Mouse (Mus musculus): ENCODE results near the gene Tex46.

Tex46 gene

DNA sequence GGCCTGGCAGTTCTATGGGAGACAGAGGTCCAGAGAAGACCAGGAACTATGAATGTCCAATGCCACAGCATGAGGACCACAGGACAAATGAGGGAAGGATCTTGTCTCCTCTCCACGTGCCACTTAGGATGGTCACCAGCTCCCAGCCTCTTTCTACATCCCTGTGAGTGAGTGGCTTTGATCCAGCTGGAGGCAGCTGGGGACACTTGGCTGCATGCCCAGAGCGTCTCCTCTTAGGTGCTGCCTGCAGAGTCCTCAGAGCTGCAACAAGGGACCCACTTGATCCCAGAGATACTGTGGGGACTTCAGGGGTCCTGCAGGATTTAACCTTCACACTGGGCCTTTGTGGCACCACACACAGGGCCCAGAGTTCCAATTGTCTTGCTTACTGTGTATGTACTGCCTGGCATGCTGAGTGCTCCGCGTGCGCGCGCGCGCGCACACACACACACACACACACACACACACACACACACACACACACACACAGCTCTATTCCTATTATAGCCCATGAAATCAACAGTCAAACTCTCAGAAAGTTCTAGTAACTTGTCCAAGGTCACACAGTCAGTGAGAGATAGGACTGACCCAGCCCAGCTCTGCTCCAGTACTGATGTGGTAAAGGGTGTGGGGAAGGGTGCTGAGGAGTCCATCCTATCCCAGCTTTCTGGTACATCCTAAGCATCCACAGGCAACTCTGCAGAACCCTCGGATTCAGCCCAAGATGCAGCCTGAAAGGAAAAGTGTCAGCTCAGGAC lies 21.2 kb downstream of the Tex46 start:
- no peak for DNase-seq (ENCODE audit: low read depth, low spot score)

DNA sequence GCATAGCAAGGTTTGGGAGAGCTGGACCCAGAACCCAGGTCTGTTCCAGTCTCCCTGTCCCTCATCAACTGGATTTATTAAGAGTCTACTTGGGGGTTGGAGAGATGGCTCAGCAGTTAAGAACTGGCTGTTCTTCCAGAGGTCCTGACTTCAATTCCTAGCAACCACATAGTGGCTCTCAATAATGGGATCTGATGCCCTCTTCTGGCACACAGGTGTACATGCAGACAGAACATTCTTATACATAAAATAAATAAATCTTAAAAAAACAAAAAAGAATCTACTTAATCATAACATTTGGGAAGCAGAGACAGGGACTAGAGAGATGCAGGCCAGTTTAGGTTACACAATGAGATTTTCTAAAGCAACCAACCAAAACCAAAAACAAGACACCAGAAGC lies 25.8 kb downstream of the Tex46 start:
- DNase-seq (ENCODE audit: low read depth, low spot score): peak; percentile 53

GRCm38 (mm10) chr4:136636511-136636910 lies 26.3 kb downstream of the Tex46 start:
- DNase-seq (ENCODE audit: low read depth, low spot score): peak; percentile 81

- peak; percentile 47 for DNase-seq (ENCODE audit: low read depth, low spot score)
These were observed 26.8 kb downstream of the Tex46 start for GRCm38 (mm10) chr4:136636983-136637562.

GRCm38 (mm10) chr4:136637563-136638229 lies 27.5 kb downstream of the Tex46 start:
- DNase-seq (ENCODE audit: low read depth, low spot score): peak; percentile 83

- no peak for DNase-seq (ENCODE audit: low read depth, low spot score)
These were observed 28.1 kb downstream of the Tex46 start for GRCm38 (mm10) chr4:136638230-136638750.

DNA sequence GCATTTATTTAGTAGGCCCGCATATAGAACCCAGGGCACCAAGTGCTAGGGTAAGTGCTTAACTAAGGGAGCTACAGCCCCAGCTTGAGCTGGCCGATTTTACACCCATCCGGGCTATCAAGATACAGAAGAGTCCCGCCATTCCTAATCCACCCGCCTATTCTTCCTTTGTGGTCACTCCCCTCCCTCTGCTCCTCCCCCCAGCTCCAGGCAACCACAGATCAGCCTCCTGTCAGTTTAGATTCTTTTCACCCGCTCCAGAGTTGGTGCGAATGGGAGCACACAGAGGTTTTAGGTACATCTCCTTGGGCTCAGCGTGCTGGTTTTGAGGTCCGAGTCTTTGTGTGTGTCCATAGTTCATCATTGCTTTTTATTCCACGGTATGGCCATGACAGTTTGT lies 28.7 kb downstream of the Tex46 start:
- DNase-seq (ENCODE audit: low read depth, low spot score): peak; percentile 79

DNA sequence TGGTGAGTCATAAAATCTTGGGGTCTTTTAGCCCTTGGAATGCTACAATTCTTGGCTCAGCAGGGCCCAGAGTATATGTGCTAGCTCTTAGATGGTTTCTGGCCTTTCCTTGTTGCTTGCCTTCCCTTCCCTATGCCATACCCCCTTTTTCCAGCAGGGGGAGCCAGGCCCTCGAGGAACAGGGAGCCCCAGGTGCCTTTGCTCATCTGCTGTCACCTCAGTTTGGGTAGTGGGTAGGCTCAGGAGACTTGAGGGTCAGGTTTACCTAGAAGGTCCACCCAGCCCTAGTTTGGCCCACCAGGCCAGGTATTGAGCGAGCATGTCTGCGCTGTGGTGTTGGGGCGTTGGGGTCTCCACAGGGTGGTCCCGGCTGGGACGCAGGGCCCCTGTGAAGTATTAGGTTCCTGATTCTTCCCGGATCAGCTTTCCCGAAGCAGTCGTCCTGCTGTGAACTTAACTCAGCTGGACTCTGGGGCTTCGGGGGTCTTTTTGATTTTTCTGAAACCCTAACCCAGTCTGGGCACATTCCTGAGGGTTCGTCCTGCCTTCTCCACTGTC lies 38.8 kb downstream of the Tex46 start:
- DNase-seq (ENCODE audit: low read depth, low spot score): peak; percentile 85

DNA sequence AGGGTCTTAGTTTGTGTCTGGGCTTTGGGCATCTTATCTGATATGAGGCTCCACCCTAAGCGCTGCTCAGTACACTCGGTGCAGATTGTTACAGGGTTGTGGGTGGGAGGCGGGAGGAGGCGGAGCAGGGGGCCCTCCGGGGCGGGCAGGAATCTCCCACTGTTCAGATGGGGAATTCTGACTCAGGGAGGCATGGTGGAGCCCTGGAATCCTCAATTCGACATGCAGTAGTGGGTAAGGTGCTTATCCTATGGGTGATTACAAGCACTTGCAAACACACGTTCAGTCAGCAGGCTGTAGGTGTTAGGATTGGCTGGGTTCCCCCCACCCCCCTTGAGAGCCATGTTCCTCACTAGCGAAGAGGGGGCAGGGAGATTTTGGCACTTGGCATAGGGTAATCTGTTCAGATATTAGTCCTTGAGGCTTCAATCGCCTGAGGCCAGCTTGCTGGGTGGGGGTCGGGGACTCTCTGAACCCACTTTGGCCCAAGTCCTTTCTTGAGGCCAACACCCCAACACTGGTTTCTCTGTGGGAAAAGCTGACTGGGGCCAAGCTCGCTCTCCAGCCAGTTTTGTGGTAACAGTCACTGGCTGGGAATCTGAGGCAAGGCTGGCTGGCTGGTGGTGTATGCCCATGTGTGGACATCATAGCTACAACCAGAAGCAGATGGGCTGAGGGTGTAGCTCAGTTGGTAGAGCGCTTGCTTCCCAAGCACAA lies 39.4 kb downstream of the Tex46 start:
- DNase-seq (ENCODE audit: low read depth, low spot score): no peak

DNA sequence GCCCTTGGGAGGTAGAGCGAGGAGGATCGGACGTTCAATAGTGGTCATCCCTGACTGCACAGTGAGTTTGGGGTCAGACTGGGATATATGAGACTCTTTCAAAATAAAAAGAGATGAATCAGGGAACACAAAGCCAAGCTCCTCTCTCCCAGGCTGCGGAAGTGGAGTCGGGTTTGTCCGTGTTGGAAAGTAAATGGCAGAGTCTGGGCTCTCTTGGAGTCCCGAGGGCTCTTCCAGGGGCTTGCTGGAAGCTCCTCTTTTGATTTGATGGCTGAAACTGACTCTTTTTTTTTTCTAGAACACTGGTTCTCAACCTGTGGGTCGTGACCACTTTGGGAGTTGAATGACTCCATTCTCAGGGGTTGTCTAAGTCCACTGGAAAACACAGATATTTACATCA lies 40.0 kb downstream of the Tex46 start:
- DNase-seq (ENCODE audit: low read depth, low spot score): no peak

- DNase-seq (ENCODE audit: low read depth, low spot score): peak; percentile 58
These were observed 41.1 kb downstream of the Tex46 start for GRCm38 (mm10) chr4:136651357-136651811.

- no peak for DNase-seq (ENCODE audit: low read depth, low spot score)
These were observed 41.8 kb downstream of the Tex46 start for GRCm38 (mm10) chr4:136651882-136652527.

DNA sequence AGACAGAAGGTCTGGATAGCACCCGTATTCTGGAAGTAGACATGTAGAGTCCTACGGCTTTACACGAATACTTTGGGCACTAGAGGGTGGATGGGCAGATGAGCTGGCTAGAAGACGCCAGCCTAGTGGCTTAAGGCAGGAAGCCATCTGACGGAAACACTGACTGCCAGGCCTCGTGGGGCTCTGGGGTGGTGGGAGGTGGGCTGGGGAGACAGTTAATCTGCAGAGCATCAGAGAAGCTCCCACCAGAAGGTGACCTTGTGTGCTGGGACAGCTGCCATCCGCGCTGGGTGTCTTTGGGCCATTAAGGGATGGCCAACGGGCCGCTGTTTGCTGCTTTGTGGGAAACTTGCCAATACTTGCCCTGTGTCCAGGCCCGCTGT lies 42.3 kb downstream of the Tex46 start:
- no peak for DNase-seq (ENCODE audit: low read depth, low spot score)

DNA sequence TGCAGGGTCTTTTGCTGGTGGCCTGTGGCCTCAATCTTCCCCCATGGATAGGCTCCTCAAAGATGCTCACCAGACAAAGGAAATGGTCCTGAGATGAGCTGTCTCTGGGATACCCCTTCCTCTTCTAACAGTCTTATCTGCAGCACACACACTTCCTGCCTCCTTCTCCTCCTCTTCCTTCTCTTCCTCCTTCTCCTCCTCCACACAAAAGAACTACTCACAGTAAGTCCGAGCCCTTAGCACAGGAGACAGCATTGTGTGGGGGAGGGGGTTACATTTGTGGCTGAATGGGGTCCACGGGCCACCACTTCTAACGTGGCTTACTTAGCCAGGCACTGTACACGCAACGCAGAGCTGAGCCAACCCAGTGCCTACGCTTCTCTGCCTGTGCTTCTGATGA lies 42.8 kb downstream of the Tex46 start:
- DNase-seq (ENCODE audit: low read depth, low spot score): no peak

- no peak for DNase-seq (ENCODE audit: low read depth, low spot score)
These were observed 43.5 kb downstream of the Tex46 start for GRCm38 (mm10) chr4:136653692-136654234.

DNA sequence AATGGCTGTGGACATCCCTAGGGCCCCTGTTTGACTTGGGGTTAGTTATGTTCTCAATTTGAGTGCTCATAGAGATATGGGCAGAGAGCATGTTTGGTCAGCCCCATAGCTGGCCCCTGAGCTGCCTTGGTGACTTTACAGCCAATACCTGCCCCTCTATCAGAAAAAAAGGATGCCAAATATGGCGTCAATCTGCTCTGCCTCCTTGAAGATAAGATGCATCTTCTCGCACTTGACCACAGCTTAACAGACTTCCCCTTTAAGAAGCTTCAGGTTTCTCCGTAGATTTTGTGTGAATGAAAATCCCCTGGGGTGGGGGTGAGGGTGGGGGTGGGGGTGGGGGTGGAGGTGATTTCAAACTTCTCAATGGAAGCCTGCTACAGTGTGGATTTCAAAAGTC lies 47.7 kb downstream of the Tex46 start:
- no peak for DNase-seq (ENCODE audit: low read depth, low spot score)
